Mouse (Mus musculus) C2C12 (cell line): ENCODE measurements around the gene Ctla2a.

Source experiments
- CEBPB ChIP-seq: IDR thresholded peaks from one replicate; pipeline ENCODE4 v1.6.1; 2011; ENCODE audit warnings: low read depth, mild to moderate bottlenecking, control low read depth, moderate library complexity
- CTCF ChIP-seq: IDR thresholded peaks from one replicate; pipeline ENCODE4 v1.5.1; 2011; ENCODE audit not compliant: control insufficient read depth, insufficient read depth, insufficient read length
- FOSL1 ChIP-seq: IDR thresholded peaks from one replicate; pipeline ENCODE4 v1.8.0; 2011; ENCODE audit warnings: mild to moderate bottlenecking, low read length; ENCODE audit not compliant: poor library complexity, insufficient read depth, severe bottlenecking
- MYOD1 ChIP-seq: IDR thresholded peaks from one replicate; pipeline ENCODE4 v1.6.1; 2011; ENCODE audit warnings: low read depth; ENCODE audit not compliant: control insufficient read depth, insufficient read length

- no peak for TF ChIP-seq CTCF
- no peak for TF ChIP-seq FOSL1
- no peak for TF ChIP-seq CEBPB
- TF ChIP-seq MYOD1 = no peak
Observed at GRCm38 (mm10) chr13:60895406-60896160, 40.8 kb downstream of the Ctla2a start.
